Mouse (Mus musculus) G1E-ER4 (cell line): Measurements from ENCODE around the gene Ptpn7. TPM values are rescaled to one million over a fixed set of nuclear protein-coding genes. Genes with fewer than 3 reads are reported as not detected.

Experiments used
- GATA1 ChIP-seq: IDR thresholded peaks from one replicate; pipeline ENCODE4 v1.8.0; 2012; ENCODE audit warnings: low read length, inconsistent platforms
- polyA plus RNA-seq: library from polyadenylated mRNA; stranded (reverse); fragments of >175 nt; gene quantifications from 2 replicates; pipeline ENCODE4 v1.2.3, GENCODE M21; 2012

Gene Ptpn7
- polyA plus RNA-seq, 1 experiment = 323 TPM

- no peak for TF ChIP-seq GATA1
Measured at GRCm38 (mm10) chr1:135124573-135125363, 7.7 kb upstream of the Ptpn7 start.

GRCm38 (mm10) chr1:135125990-135126389 lies 6.5 kb upstream of the Ptpn7 start:
- TF ChIP-seq GATA1 = no peak

GRCm38 (mm10) chr1:135126443-135127027 lies 6.0 kb upstream of the Ptpn7 start:
- TF ChIP-seq GATA1 = no peak

- no peak for TF ChIP-seq GATA1
Measured at GRCm38 (mm10) chr1:135128011-135128441, 4.5 kb upstream of the Ptpn7 start.

- TF ChIP-seq GATA1 = no peak
Measured at GRCm38 (mm10) chr1:135128986-135129385, 3.5 kb upstream of the Ptpn7 start.

GRCm38 (mm10) chr1:135129543-135130183 lies 2.8 kb upstream of the Ptpn7 start:
- TF ChIP-seq GATA1 = no peak

GRCm38 (mm10) chr1:135130376-135131018 lies 2.0 kb upstream of the Ptpn7 start:
- TF ChIP-seq GATA1 = no peak

- TF ChIP-seq GATA1 = peak; percentile 48
Measured at GRCm38 (mm10) chr1:135131034-135131433, 1.5 kb upstream of the Ptpn7 start.

- TF ChIP-seq GATA1 = no peak
Measured at GRCm38 (mm10) chr1:135131560-135131959, 940 bp upstream of the Ptpn7 start.

- TF ChIP-seq GATA1 = no peak
Measured at GRCm38 (mm10) chr1:135132893-135133369, 431 bp downstream of the Ptpn7 start.

- TF ChIP-seq GATA1 = no peak
Measured at GRCm38 (mm10) chr1:135133678-135134435, 1.4 kb downstream of the Ptpn7 start.

GRCm38 (mm10) chr1:135135111-135135787 lies 2.7 kb downstream of the Ptpn7 start:
- TF ChIP-seq GATA1 = no peak

- TF ChIP-seq GATA1 = no peak
Measured at GRCm38 (mm10) chr1:135136500-135136899, 4.0 kb downstream of the Ptpn7 start.

- no peak for TF ChIP-seq GATA1
Measured at GRCm38 (mm10) chr1:135139906-135140305, 7.4 kb downstream of the Ptpn7 start.

- no peak for TF ChIP-seq GATA1
Measured at GRCm38 (mm10) chr1:135142452-135142851, 10.0 kb downstream of the Ptpn7 start.

GRCm38 (mm10) chr1:135143940-135144339 lies 11.4 kb downstream of the Ptpn7 start:
- no peak for TF ChIP-seq GATA1
